Mouse (Mus musculus) liver, adult 2 months (tissue): Measurements from ENCODE around the gene Ctnnb1. TPM values are rescaled to one million over a fixed set of nuclear protein-coding genes. Genes with fewer than 3 reads are reported as not detected.

ENCODE experiments used
- DNase-seq: peaks from one replicate; pipeline ENCODE4 v3.0.0-alpha.2; 2011; ENCODE audit warnings: low read depth, low spot score; ENCODE audit errors: extremely low read depth
- H3K27ac ChIP-seq: fragments of 200-500 bp; replicated peaks from 2 replicates; pipeline ENCODE4 v1.5.1; 2012; ENCODE audit warnings: low read depth, mild to moderate bottlenecking, control low read depth, inconsistent platforms, low read length; ENCODE audit not compliant: insufficient read depth
- H3K27me3 ChIP-seq: fragments of 200-500 bp; 2 replicates; pipeline ENCODE4 v1.6.1; 2012; ENCODE audit warnings: mild to moderate bottlenecking, moderate library complexity, low read length, inconsistent platforms; ENCODE audit not compliant: control insufficient read depth, insufficient read depth
- H3K36me3 ChIP-seq: fragments of 200-500 bp; 2 replicates; pipeline ENCODE4 v1.6.1; 2012; ENCODE audit warnings: low read length, inconsistent platforms; ENCODE audit not compliant: control insufficient read depth, insufficient read depth
- H3K4me1 ChIP-seq: fragments of 200-500 bp; 2 replicates; pipeline ENCODE4 v1.6.1; 2011; ENCODE audit warnings: low read length; ENCODE audit not compliant: control insufficient read depth, insufficient read depth
- H3K4me3 ChIP-seq: fragments of 200-500 bp; 2 replicates; pipeline ENCODE4 v1.5.1; 2011; ENCODE audit warnings: low read depth, mild to moderate bottlenecking, control low read depth, low read length, moderate library complexity; ENCODE audit not compliant: insufficient read depth
- H3K79me2 ChIP-seq: fragments of 200-500 bp; 2 replicates; pipeline ENCODE4 v1.6.1; 2012; ENCODE audit warnings: inconsistent platforms, mild to moderate bottlenecking, low read length, moderate library complexity; ENCODE audit not compliant: control insufficient read depth, insufficient read depth
- H3K9ac ChIP-seq: fragments of 200-500 bp; 2 replicates; pipeline ENCODE4 v1.6.1; 2012; ENCODE audit warnings: low read depth, mild to moderate bottlenecking, control low read depth, inconsistent platforms, low read length
- CTCF ChIP-seq: fragments of 200-500 bp; IDR thresholded peaks from 2 replicates; pipeline ENCODE4 v1.5.1; 2011; ENCODE audit warnings: low read depth, low read length, control low read depth
- POLR2A ChIP-seq: fragments of 200-500 bp; IDR thresholded peaks from 2 replicates; pipeline ENCODE4 v1.6.1; 2011; ENCODE audit warnings: low read length, control low read depth; ENCODE audit not compliant: insufficient read depth; ENCODE audit errors: extremely low read depth
- WGBS: fragments of 180-500 bp; shearing (Covaris S2); methylation state at CpG from one replicate; pipeline ENCODE4 v1.1.7; 2018; 5-methylcytosine and 5-hydroxymethylcytosine counted together
- polyA plus RNA-seq: library from polyadenylated mRNA; depleted of rRNA; stranded (reverse); fragments of >200 nt; gene quantifications from 2 replicates; pipeline ENCODE4 v1.2.3, GENCODE M21; 2012
- total RNA-seq: library from RNA; depleted of rRNA; stranded (reverse); fragments of >200 nt; gene quantifications from 2 replicates; pipeline ENCODE4 v1.2.3, GENCODE M21; 2014

Gene Ctnnb1
- total and polyA plus RNA-seq, 2 experiments, result 34.3 to 319 TPM

- Histone ChIP-seq H3K4me3 (no peak overlapping the region), H3K4me1 (peaks cover 15% of the 10 kb centered on the region), H3K36me3 (no peaks in the 10 kb centered on the region), H3K9ac (no peak overlapping the region), H3K79me2 (no peaks in the 10 kb centered on the region), H3K27ac (peak overlapping the region; percentile 40), H3K27me3 (no peaks in the 10 kb centered on the region)
- no peak for DNase-seq
- 89% methylated on average over 3 of the region's 3 CpGs for WGBS
- TF ChIP-seq POLR2A, result no peak
These were observed 57.2 kb downstream of the Ctnnb1 start for GRCm38 (mm10) chr9:120986255-120986654.

- WGBS, result 83% methylated on average over 4 of the region's 4 CpGs
- Histone ChIP-seq H3K4me3 (no peak overlapping the region), H3K9ac (no peak overlapping the region), H3K79me2 (no peaks in the 10 kb centered on the region), H3K36me3 (no peaks in the 10 kb centered on the region), H3K27me3 (no peaks in the 10 kb centered on the region), H3K27ac (no peak overlapping the region), H3K4me1 (peaks cover 15% of the 10 kb centered on the region)
- no peak for DNase-seq
- no peak for TF ChIP-seq POLR2A
These were observed 58.0 kb downstream of the Ctnnb1 start for GRCm38 (mm10) chr9:120986994-120987393.

- H3K4me3 ChIP-seq, result no peak overlapping the region
- H3K27me3 ChIP-seq, result no peaks in the 10 kb centered on the region
- no peaks in the 10 kb centered on the region for H3K79me2 ChIP-seq
- H3K27ac ChIP-seq, result no peak overlapping the region
- no peak overlapping the region for H3K9ac ChIP-seq
- WGBS, result 90% methylated on average over 9 of the region's 9 CpGs
- peaks cover 15% of the 10 kb centered on the region for H3K4me1 ChIP-seq
- TF ChIP-seq POLR2A (no peak), CTCF (no peak)
- H3K36me3 ChIP-seq, result no peaks in the 10 kb centered on the region
- DNase-seq, result no peak
These were observed 59.1 kb downstream of the Ctnnb1 start for GRCm38 (mm10) chr9:120988088-120988487.

- no peaks in the 10 kb centered on the region for H3K36me3 ChIP-seq
- no peaks in the 10 kb centered on the region for H3K27me3 ChIP-seq
- H3K27ac ChIP-seq, result no peak overlapping the region
- H3K4me1 ChIP-seq, result peaks cover 14% of the 10 kb centered on the region
- no peaks in the 10 kb centered on the region for H3K79me2 ChIP-seq
- TF ChIP-seq POLR2A (no peak), CTCF (no peak)
- no peak overlapping the region for H3K9ac ChIP-seq
- DNase-seq, result no peak
- 78% methylated on average over 15 of the region's 15 CpGs for WGBS
- no peak overlapping the region for H3K4me3 ChIP-seq
These were observed 61.0 kb downstream of the Ctnnb1 start for GRCm38 (mm10) chr9:120989806-120990700.

- Histone ChIP-seq H3K9ac (no peak overlapping the region), H3K4me3 (no peak overlapping the region), H3K79me2 (no peaks in the 10 kb centered on the region), H3K36me3 (no peaks in the 10 kb centered on the region), H3K27ac (no peak overlapping the region), H3K27me3 (no peaks in the 10 kb centered on the region), H3K4me1 (peaks cover 4% of the 10 kb centered on the region)
- TF ChIP-seq POLR2A, result no peak
- no peak for TF ChIP-seq CTCF
- no peak for DNase-seq
- WGBS, result 89% methylated on average over 2 of the region's 2 CpGs
These were observed 62.8 kb downstream of the Ctnnb1 start for GRCm38 (mm10) chr9:120991801-120992200.

- Histone ChIP-seq H3K4me3 (no peak overlapping the region), H3K4me1 (peaks cover 4% of the 10 kb centered on the region), H3K36me3 (no peaks in the 10 kb centered on the region), H3K9ac (no peak overlapping the region), H3K27ac (no peak overlapping the region), H3K27me3 (no peaks in the 10 kb centered on the region), H3K79me2 (no peaks in the 10 kb centered on the region)
- DNase-seq, result no peak
- 92% methylated on average over 10 of the region's 10 CpGs for WGBS
- TF ChIP-seq CTCF, result no peak
- TF ChIP-seq POLR2A, result no peak
These were observed 64.0 kb downstream of the Ctnnb1 start for GRCm38 (mm10) chr9:120993004-120993403.
